Mouse (Mus musculus) neural tube, embryonic 15.5 days (tissue): ENCODE results near the gene Rassf5. TPM values are rescaled to one million over a fixed set of nuclear protein-coding genes. Genes with fewer than 3 reads are reported as not detected.

Experiments used
- ATAC-seq: fragments of 200-750 bp; cut with Nextera tagmentation; 2 replicates; pipeline ENCODE4 v1.8.0; 2017; ENCODE audit warnings: mild to moderate bottlenecking, moderate TSS enrichment, moderate library complexity; ENCODE audit not compliant: low FRiP score
- H3K27ac ChIP-seq: fragments of 300-500 bp; sonication (generic); replicated peaks from 2 replicates; pipeline ENCODE4 v1.5.1; 2015; ENCODE audit warnings: mild to moderate bottlenecking, inconsistent platforms
- H3K27me3 ChIP-seq: fragments of 300-500 bp; sonication (generic); replicated peaks from 2 replicates; pipeline ENCODE4 v1.6.1; 2015; ENCODE audit warnings: inconsistent platforms
- H3K36me3 ChIP-seq: fragments of 300-500 bp; sonication (generic); 2 replicates; pipeline ENCODE4 v1.6.1; 2015; ENCODE audit warnings: inconsistent platforms
- H3K4me1 ChIP-seq: fragments of 300-500 bp; sonication (generic); 2 replicates; pipeline ENCODE4 v1.6.1; 2015; ENCODE audit warnings: inconsistent platforms
- H3K4me2 ChIP-seq: fragments of 300-500 bp; sonication (generic); 2 replicates; pipeline ENCODE4 v1.6.1; 2015; ENCODE audit warnings: inconsistent platforms, mild to moderate bottlenecking, moderate library complexity
- H3K4me3 ChIP-seq: fragments of 300-500 bp; sonication (generic); replicated peaks from 2 replicates; pipeline ENCODE4 v1.5.1; 2015; ENCODE audit warnings: mild to moderate bottlenecking, inconsistent platforms
- H3K9ac ChIP-seq: fragments of 300-500 bp; sonication (generic); replicated peaks from 2 replicates; pipeline ENCODE4 v1.6.1; 2015; ENCODE audit warnings: mild to moderate bottlenecking, inconsistent platforms
- H3K9me3 ChIP-seq: fragments of 300-500 bp; sonication (generic); replicated peaks from 2 replicates; pipeline ENCODE4 v1.6.1; 2016; ENCODE audit warnings: inconsistent platforms
- WGBS: fragments of 180-500 bp; shearing (Covaris S2); methylation state at CpG from one replicate; pipeline ENCODE4 v1.1.7; 2015; ENCODE audit warnings: mixed read lengths; 5-methylcytosine and 5-hydroxymethylcytosine counted together
- polyA plus RNA-seq: library from polyadenylated mRNA; unstranded; fragments of >200 nt; fragmentation: Nextera tagmentation; extraction: Ambion mirVana; gene quantifications from 2 replicates; pipeline ENCODE4 v1.2.1, GENCODE M21; 2015

Gene Rassf5
- 5.6 and 15.8 TPM in 2 replicates for polyA plus RNA-seq

DNA sequence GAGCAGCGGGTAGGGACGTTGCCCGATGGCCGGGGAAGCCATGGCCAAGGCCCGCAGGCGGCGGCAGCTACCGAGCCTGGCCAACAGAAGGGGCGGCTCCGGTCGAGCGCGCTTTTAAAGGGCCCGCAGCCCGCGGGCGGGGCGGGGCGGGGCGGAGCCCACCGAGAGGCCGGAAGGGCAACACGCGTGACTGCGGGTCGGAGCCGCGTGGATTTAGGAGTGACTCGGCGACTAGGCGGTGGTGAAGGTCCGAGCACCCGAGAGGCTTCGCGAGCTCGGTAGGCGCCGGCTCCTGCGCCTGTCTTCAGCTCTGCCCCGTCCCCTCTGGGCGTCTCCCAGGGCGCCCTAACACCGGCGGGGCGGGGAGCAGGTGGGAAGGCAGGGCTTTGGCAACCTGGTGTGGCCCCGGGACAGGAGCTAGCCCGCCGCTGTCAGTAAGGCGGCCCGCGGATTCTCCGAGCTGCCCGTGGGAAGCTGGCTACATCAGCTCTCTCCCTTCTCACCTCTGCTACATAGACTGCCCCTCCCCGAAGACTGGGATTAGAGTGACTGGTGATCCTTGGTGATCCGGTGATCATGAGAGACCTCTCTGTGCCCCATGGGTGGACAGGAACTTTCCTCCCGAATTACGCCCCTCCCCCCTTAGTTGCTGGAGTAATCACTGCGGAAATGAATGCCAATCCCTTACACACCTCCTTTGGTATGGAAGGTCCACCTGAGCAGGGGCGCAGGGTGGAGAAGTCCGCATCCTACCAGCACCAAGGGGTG, at the start of gene Rassf5:
Gene Rassf5 (minus strand): TSS at position 170 of the 768 bp plus-strand sequence.
- peaks cover 41% of the 10 kb centered on the region for H3K4me1 ChIP-seq
- H3K4me3 ChIP-seq = peak within 1 kb of the TSS; percentile 87
- H3K36me3 ChIP-seq = no peaks in the 10 kb centered on the region
- H3K27ac ChIP-seq = peak within 1 kb of the TSS; percentile 37; the same call in 1 of the 2 replicates
- H3K27me3 ChIP-seq = peaks cover 26% of the 10 kb centered on the region
- ATAC-seq = peak; percentile 81
- WGBS = 1% methylated on average over 57 of the region's 60 CpGs
- H3K9me3 ChIP-seq = no peaks in the 10 kb centered on the region
- peak within 1 kb of the TSS; percentile 84 for H3K9ac ChIP-seq
- peak within 1 kb of the TSS; percentile 76 for H3K4me2 ChIP-seq

DNA sequence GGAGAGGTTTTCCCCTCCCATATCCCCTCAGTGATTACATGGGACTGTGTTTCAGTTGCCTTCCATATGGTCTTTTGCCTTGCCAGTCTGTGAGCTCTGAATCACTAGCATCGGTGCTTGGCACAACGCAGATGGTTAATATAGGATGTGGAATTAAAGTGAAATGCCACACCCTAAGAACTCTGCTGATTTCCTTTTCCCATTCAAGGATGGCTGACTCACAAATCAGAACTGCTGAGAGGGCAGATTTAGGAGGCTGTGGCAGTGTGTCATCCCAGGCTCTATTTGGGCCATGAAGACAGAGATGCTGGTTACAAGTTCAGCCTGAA, 48.8 kb upstream of the Rassf5 start:
- Histone ChIP-seq H3K4me2 (no peak overlapping the region), H3K4me1 (0 out of 2 replicates have a peak, but pooled peaks cover 2% of the 10 kb centered on the region), H3K36me3 (peaks cover 65% of the 10 kb centered on the region), H3K27ac (no peak overlapping the region), H3K9ac (no peak overlapping the region), H3K9me3 (no peaks in the 10 kb centered on the region), H3K4me3 (no peak overlapping the region), H3K27me3 (no peaks in the 10 kb centered on the region)
- no peak for ATAC-seq
- 84% methylated on average over 2 of the region's 2 CpGs for WGBS

DNA sequence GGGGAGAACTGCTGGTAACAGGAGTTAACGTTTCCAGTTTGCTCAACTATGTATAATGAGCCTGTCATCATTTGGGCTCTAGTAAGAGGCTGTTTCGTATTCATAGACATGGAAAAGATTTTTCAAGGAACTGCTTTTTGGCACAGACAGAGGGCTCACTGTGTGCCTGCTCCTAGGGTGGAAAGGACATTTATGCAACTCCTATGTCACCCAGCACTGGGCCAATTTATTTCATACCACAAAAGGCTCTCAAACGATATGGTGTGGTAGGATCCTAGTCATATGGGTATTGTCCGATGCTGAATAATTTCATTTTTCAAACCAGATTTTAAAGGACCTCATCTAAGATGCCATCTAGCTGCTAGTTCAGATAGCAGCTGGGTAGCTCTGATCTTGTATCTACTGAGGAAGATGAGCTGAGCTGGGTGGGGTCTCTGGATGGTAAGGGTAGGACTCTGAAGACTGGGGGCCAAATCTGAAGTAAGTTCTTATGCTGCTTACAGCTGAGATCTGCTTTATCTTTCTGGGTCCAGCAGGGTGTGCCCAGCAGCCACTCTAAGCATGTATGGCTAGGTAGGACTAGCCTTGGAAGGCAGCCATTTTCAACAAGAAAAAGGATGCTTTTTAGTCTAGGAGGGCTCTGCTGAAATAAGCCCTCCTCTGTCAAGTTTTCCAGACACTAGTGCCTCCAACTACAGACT, 48.3 kb upstream of the Rassf5 start:
- Histone ChIP-seq H3K4me3 (no peak overlapping the region), H3K9me3 (no peaks in the 10 kb centered on the region)

DNA sequence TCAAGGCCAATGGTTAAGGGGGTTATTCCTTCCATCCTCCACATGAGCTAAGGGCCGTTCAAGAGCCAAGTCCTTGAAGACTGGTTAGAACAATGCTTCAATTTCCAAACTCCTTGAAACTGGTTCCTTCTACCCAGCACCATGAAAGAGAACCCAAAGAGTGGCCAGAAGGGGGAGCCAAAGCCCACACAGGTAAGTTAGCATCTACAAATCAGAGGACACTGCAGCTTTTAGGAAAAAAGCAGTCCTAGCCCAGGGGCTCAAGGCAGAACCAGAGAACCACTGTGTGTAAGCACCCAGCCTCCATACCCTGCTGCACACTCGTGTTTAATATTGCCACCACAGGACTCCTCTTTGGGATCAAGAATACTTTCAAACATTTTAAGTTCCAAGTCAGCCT, 45.6 kb upstream of the Rassf5 start:
- Histone ChIP-seq H3K4me3 (no peak overlapping the region), H3K4me1 (no peaks in the 10 kb centered on the region), H3K27me3 (no peaks in the 10 kb centered on the region), H3K27ac (no peak overlapping the region), H3K9ac (no peak overlapping the region), H3K9me3 (no peaks in the 10 kb centered on the region), H3K4me2 (no peak overlapping the region), H3K36me3 (peaks cover 55% of the 10 kb centered on the region)
- 47% methylated on average over 2 of the region's 2 CpGs for WGBS
- peak; percentile 14; the same call in 1 of the 2 replicates for ATAC-seq

More for the DNA sequence above, 48.3 kb upstream of the Rassf5 start:
- Histone ChIP-seq H3K9ac (no peak overlapping the region), H3K27ac (no peak overlapping the region), H3K36me3 (peaks cover 67% of the 10 kb centered on the region), H3K4me2 (no peak overlapping the region), H3K27me3 (no peaks in the 10 kb centered on the region), H3K4me1 (no peaks in the 10 kb centered on the region)
- ATAC-seq = no peak
- WGBS = 78% methylated on average over 4 of the region's 4 CpGs

DNA sequence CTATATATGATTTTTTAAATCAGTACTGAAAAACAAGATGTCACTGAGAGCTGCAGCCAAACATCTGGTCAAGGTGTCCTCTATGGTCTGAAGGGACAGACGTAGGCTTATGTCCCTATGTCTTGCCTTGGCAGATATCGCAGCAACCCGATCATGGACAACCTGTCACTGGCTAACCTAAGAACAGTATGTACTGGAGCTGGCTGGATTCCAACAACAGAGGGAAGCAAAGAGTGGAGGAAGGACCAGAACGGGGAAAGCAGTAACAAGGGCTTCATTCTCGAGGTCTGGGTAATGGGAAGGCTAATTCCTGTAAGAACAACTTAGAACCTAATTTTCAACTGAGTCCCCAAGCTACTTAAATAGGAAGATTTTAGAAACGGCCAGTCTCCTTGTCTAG, 43.9 kb upstream of the Rassf5 start:
- Histone ChIP-seq H3K27ac (no peak overlapping the region), H3K4me1 (peaks cover 5% of the 10 kb centered on the region; the same call in 1 of the 2 replicates), H3K4me2 (no peak overlapping the region), H3K9me3 (no peaks in the 10 kb centered on the region), H3K9ac (no peak overlapping the region), H3K27me3 (no peaks in the 10 kb centered on the region), H3K4me3 (no peak overlapping the region), H3K36me3 (peaks cover 44% of the 10 kb centered on the region)
- ATAC-seq = no peak
- 89% methylated on average over 6 of the region's 6 CpGs for WGBS

DNA sequence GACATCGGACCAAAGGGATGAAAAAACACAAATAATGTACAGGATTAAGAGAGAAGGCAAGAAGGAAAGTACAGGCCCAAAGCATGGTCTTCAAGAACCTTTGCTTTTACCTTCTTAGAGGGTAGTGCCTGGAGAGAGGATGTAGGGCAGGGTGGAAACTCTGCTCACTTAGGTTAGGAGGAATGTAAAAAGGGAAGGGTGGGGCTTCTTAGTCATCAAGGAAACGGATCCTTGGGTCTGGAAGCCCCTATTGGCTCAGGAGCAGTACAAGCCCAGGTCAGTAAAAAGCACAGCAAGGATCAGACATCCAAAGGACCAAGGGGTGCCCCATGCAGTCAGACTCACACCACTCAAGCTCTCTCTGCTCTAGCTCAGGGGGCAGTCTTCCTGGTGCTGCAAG, 42.2 kb upstream of the Rassf5 start:
- Histone ChIP-seq H3K36me3 (peaks cover 34% of the 10 kb centered on the region), H3K4me3 (no peak overlapping the region), H3K4me2 (no peak overlapping the region), H3K4me1 (peaks cover 10% of the 10 kb centered on the region; the same call in 1 of the 2 replicates), H3K9ac (no peak overlapping the region), H3K27ac (no peak overlapping the region), H3K9me3 (no peaks in the 10 kb centered on the region), H3K27me3 (no peaks in the 10 kb centered on the region)
- ATAC-seq = no peak
- WGBS = 80% methylated on average over 2 of the region's 2 CpGs

DNA sequence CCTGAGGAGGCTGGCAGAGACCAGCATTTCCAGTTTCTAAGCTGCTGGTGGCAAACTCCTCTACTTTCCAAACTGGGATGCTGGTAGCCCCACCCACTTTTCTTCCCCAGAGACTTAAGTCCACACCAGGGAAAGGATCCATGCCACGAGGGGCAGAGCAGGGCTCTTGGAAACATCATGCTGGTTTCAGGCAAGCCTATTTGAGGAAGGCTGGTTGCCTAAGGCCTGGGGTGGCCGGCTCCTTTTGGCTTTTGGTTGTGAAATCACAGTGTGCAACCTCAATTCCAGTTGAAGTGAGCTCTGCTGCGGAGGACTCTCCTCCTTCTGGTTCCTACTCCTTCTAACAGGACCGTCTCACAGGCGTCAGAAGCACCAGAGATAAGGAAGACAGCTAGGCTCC, 41.7 kb upstream of the Rassf5 start:
- Histone ChIP-seq H3K27me3 (no peaks in the 10 kb centered on the region), H3K36me3 (peaks cover 31% of the 10 kb centered on the region), H3K4me1 (peaks cover 10% of the 10 kb centered on the region; the same call in 1 of the 2 replicates), H3K4me2 (no peak overlapping the region), H3K27ac (no peak overlapping the region), H3K4me3 (no peak overlapping the region), H3K9ac (no peak overlapping the region), H3K9me3 (no peaks in the 10 kb centered on the region)
- ATAC-seq = no peak
- 87% methylated on average over 5 of the region's 5 CpGs for WGBS

DNA sequence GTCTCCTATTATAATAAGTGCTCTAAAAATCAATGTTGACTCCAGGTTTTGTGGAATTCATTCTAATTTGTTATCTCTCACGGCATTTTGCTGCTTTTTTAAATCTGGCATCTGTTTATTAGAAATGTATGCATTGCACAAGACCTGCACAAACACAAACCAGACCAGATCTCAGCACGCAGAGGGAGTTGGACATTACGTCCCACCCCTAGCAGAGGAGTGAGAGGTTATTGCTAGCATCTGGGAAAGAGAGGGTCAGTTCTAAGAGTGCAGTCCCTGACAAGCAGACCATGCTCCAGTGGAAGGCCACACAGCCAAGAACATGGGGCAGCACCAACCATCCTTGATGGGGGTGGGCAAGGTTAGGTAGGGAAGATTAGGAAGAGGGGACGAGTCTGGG, 39.6 kb upstream of the Rassf5 start:
- H3K4me3 ChIP-seq = no peak overlapping the region
- peaks cover 10% of the 10 kb centered on the region for H3K4me1 ChIP-seq
- H3K9me3 ChIP-seq = no peaks in the 10 kb centered on the region
- WGBS = 85% methylated on average over 4 of the region's 4 CpGs
- H3K9ac ChIP-seq = no peak overlapping the region
- no peak overlapping the region for H3K27ac ChIP-seq
- no peak overlapping the region for H3K4me2 ChIP-seq
- no peak for ATAC-seq
- H3K36me3 ChIP-seq = peaks cover 20% of the 10 kb centered on the region
- H3K27me3 ChIP-seq = no peaks in the 10 kb centered on the region

DNA sequence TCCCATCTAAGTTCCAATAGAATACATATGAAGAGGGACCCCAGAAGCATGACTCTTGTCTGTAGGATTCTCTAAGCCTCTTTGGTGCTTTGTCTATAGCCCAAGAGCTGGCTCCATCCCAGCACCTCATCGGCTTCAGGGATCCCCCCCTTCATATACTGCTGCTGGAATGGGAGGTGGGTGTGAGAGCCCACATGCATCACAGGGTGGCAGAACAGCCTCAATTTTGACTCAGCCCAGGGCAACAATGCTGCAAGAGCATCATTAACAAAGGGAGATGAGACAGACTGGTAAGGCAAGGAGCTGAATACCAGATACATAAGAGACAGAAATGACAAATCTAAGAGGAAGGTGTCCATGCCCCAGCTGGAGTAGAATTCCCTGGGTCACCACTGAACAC, 39.1 kb upstream of the Rassf5 start:
- Histone ChIP-seq H3K36me3 (peaks cover 17% of the 10 kb centered on the region), H3K4me2 (no peak overlapping the region), H3K4me3 (no peak overlapping the region), H3K9me3 (no peaks in the 10 kb centered on the region), H3K9ac (no peak overlapping the region), H3K27ac (no peak overlapping the region; the same call in 1 of the 2 replicates), H3K4me1 (peaks cover 15% of the 10 kb centered on the region), H3K27me3 (no peaks in the 10 kb centered on the region)
- peak; percentile 37; the same call in 1 of the 2 replicates for ATAC-seq
- WGBS = 58% methylated on average over 1 of the region's 1 CpGs

DNA sequence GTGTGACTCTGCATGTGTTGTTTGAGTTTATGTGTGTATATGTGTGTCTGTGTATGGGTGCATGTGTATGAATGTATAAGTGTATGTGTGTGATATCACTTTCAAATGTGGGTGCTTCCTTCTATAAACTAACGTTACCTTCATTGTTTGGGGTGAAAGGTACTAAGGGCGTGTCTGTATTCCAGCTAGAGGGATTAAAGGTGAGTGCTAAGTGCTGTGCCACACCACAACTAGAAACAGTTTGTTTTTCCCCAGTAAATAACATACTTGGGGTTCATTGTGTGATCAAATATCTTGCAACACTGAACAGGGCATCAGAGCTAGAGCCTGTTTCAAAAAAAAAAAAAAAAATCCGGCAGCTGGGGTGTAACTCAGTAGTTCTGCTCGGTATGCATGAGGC, 36.7 kb upstream of the Rassf5 start:
- Histone ChIP-seq H3K27ac (no peak overlapping the region), H3K4me3 (no peak overlapping the region), H3K36me3 (peaks cover 2% of the 10 kb centered on the region; the same call in 1 of the 2 replicates), H3K9me3 (no peaks in the 10 kb centered on the region), H3K4me1 (peaks cover 16% of the 10 kb centered on the region), H3K4me2 (no peak overlapping the region), H3K9ac (no peak overlapping the region), H3K27me3 (no peaks in the 10 kb centered on the region)
- WGBS = 59% methylated on average over 4 of the region's 4 CpGs
- ATAC-seq = no peak

DNA sequence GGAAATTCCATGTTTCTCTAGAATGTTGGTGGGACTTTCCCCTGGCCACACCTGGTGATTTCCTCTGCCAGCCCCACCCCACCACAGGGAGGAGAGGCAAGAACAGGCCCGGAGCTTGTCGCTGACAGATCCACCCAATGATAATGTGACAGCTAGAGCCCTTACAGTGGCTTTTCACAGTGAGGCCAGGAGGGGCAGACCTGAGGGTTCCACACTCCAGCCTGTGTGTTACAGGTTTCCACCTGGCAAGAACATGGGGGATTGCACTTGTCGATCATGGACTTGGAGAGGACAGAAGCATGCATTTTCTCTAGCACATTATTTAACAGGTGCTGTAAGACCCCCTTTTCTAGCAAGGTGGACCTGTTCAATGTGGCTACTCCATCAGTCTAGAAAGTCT, 35.2 kb upstream of the Rassf5 start:
- Histone ChIP-seq H3K4me1 (peaks cover 16% of the 10 kb centered on the region), H3K36me3 (no peaks in the 10 kb centered on the region), H3K9ac (no peak overlapping the region), H3K27me3 (no peaks in the 10 kb centered on the region), H3K27ac (no peak overlapping the region), H3K9me3 (no peaks in the 10 kb centered on the region), H3K4me3 (no peak overlapping the region), H3K4me2 (no peak overlapping the region)
- WGBS = 61% methylated on average over 3 of the region's 3 CpGs
- no peak for ATAC-seq

DNA sequence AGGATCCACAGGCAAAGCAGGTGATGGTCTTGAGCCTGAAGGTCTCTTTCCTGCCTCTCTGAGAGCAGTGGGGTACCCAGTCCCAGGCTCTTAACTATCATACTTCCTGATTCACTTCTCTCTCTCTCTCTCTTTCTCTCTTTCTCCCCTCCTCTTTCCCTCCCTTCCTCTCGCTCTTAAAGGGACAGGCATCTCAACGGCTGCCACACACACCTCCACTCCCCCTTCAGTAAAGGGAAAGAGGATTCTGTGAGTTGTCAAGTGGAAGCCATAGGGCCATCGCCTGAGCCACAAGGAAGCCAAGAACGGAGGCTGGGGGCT, 34.4 kb upstream of the Rassf5 start, which contains the start of gene Ikbke:
Gene Ikbke (minus strand): TSS at position 151 of the 321 bp plus-strand sequence.
- ATAC-seq = no peak
- WGBS = 52% methylated on average over 4 of the region's 4 CpGs
- H3K9me3 ChIP-seq = no peaks in the 10 kb centered on the region
- no peaks in the 10 kb centered on the region for H3K36me3 ChIP-seq
- H3K9ac ChIP-seq = no peak within 1 kb of the TSS
- no peak within 1 kb of the TSS for H3K27ac ChIP-seq
- H3K4me2 ChIP-seq = peak within 1 kb of the TSS; percentile 39
- peaks cover 10% of the 10 kb centered on the region; the same call in 1 of the 2 replicates for H3K4me1 ChIP-seq
- peak within 1 kb of the TSS; percentile 26 for H3K4me3 ChIP-seq
- no peaks in the 10 kb centered on the region for H3K27me3 ChIP-seq
